Mouse (Mus musculus): ENCODE results near the gene Slc25a44. TPM values are rescaled to one million over a fixed set of nuclear protein-coding genes. Genes with fewer than 3 reads are reported as not detected.
A peak's percentile ranks its signal among the peaks of the same experiment; 100 is the strongest.
"Not testable (repeated sequence)": the region's sequence is repeated elsewhere in the genome, so short reads cannot be mapped to it uniquely, and the experiment has no call there.

Slc25a44 gene
- polyA plus RNA-seq, 1 experiment from 2014 or later, result 30.4 TPM

DNA sequence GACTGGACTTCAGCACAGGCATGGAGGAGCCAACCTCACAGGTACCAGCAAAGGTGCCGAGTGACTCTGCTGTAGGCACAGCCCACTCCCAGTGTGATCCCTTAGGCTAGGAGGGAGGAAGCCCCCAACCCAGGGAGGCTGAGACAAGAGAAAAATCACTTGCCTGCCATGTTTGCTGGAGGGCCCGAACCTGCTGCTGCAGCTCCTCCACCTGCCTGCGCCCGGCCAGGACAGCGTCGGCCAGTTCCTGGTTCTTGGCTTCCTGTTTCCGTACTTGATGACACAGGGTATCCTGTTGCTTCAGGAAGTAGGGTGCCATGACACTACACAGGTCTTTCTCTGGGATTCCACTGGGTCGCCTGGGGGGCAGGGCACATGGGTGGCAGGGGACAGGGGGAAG, 29.2 kb downstream of the Slc25a44 start:
- no peaks in the 10 kb centered on the region for H3K9me3 ChIP-seq (ENCODE audit: control insufficient read depth)
- WGBS, result 92% methylated on average over 8 of the region's 8 CpGs
- H3K36me3 ChIP-seq (ENCODE audit: control insufficient read depth, insufficient read depth), result peaks cover 28% of the 10 kb centered on the region
- no peak for ATAC-seq
- H3K9ac ChIP-seq (ENCODE audit: low read depth, low read length), result no peak overlapping the region
- TF ChIP-seq CTCF (IDR thresholded peaks at IDR 0.05; ENCODE audit: low read depth), result no peak
- H3K4me2 ChIP-seq (replicated peaks; ENCODE audit: low read depth), result no peak overlapping the region
- no peak overlapping the region for H3K4me3 ChIP-seq (ENCODE audit: low read depth, low read length)
- H3K27me3 ChIP-seq (replicated peaks; ENCODE audit: control insufficient read depth, insufficient read depth, low read length), result peaks cover 18% of the 10 kb centered on the region
- no peaks in the 10 kb centered on the region for H3K4me1 ChIP-seq (replicated peaks; ENCODE audit: control insufficient read depth, insufficient read depth, low read length)
- no peak overlapping the region for H3K27ac ChIP-seq (ENCODE audit: low read depth, low read length)

GRCm38 (mm10) chr3:88395288-88395687, 29.7 kb downstream of the Slc25a44 start:
- no peak for ATAC-seq
- H3K4me3 ChIP-seq (ENCODE audit: low read depth, low read length), result no peak overlapping the region
- WGBS, result 92% methylated on average over 6 of the region's 6 CpGs

GRCm38 (mm10) chr3:88393776-88394375, 31.1 kb downstream of the Slc25a44 start:
- Histone ChIP-seq H3K9ac (ENCODE audit: low read depth, low read length) (no peak overlapping the region), H3K4me3 (ENCODE audit: low read depth, low read length) (no peak overlapping the region), H3K36me3 (ENCODE audit: control insufficient read depth, insufficient read depth) (peaks cover 26% of the 10 kb centered on the region; the same call in 1 of the 2 replicates), H3K27ac (ENCODE audit: low read depth, low read length) (no peak overlapping the region), H3K4me2 (replicated peaks; ENCODE audit: low read depth) (no peak overlapping the region), H3K27me3 (replicated peaks; ENCODE audit: control insufficient read depth, insufficient read depth, low read length) (peaks cover 30% of the 10 kb centered on the region), H3K9me3 (ENCODE audit: control insufficient read depth) (peaks cover 4% of the 10 kb centered on the region; the same call in 1 of the 2 replicates), H3K4me1 (replicated peaks; ENCODE audit: control insufficient read depth, insufficient read depth, low read length) (no peaks in the 10 kb centered on the region)
- ATAC-seq, result no peak
- no peak for TF ChIP-seq CTCF (IDR thresholded peaks at IDR 0.05; ENCODE audit: low read depth)
- WGBS, result 87% methylated on average over 9 of the region's 9 CpGs

More at GRCm38 (mm10) chr3:88395288-88395687, 29.7 kb downstream of the Slc25a44 start:
- Histone ChIP-seq H3K27ac (ENCODE audit: low read depth, low read length) (no peak overlapping the region), H3K9ac (ENCODE audit: low read depth, low read length) (no peak overlapping the region), H3K36me3 (ENCODE audit: control insufficient read depth, insufficient read depth) (peaks cover 31% of the 10 kb centered on the region), H3K9me3 (ENCODE audit: control insufficient read depth) (peaks cover 2% of the 10 kb centered on the region; the same call in 1 of the 2 replicates), H3K27me3 (replicated peaks; ENCODE audit: control insufficient read depth, insufficient read depth, low read length) (peaks cover 20% of the 10 kb centered on the region), H3K4me2 (replicated peaks; ENCODE audit: low read depth) (no peak overlapping the region), H3K4me1 (replicated peaks; ENCODE audit: control insufficient read depth, insufficient read depth, low read length) (no peaks in the 10 kb centered on the region)
- TF ChIP-seq CTCF (IDR thresholded peaks at IDR 0.05; ENCODE audit: low read depth), result no peak

GRCm38 (mm10) chr3:88384364-88384763, 40.6 kb downstream of the Slc25a44 start, which contains the start of gene Bglap:
Bglap (minus strand) TSS chr3:88384464.
- 84% methylated on average over 5 of the region's 5 CpGs for WGBS
- Histone ChIP-seq H3K4me2 (replicated peaks; ENCODE audit: low read depth) (no peak within 1 kb of the TSS), H3K9ac (ENCODE audit: low read depth, low read length) (no peak within 1 kb of the TSS), H3K36me3 (ENCODE audit: control insufficient read depth, insufficient read depth) (no peaks in the 10 kb centered on the region), H3K27ac (ENCODE audit: low read depth, low read length) (no peak within 1 kb of the TSS), H3K4me1 (replicated peaks; ENCODE audit: control insufficient read depth, insufficient read depth, low read length) (no peaks in the 10 kb centered on the region), H3K4me3 (ENCODE audit: low read depth, low read length) (no peak within 1 kb of the TSS), H3K9me3 (ENCODE audit: control insufficient read depth) (no peaks in the 10 kb centered on the region), H3K27me3 (replicated peaks; ENCODE audit: control insufficient read depth, insufficient read depth, low read length) (peaks cover 14% of the 10 kb centered on the region; the same call in 1 of the 2 replicates)
- TF ChIP-seq CTCF (IDR thresholded peaks at IDR 0.05; ENCODE audit: low read depth), result no peak
- ATAC-seq, result no peak

DNA sequence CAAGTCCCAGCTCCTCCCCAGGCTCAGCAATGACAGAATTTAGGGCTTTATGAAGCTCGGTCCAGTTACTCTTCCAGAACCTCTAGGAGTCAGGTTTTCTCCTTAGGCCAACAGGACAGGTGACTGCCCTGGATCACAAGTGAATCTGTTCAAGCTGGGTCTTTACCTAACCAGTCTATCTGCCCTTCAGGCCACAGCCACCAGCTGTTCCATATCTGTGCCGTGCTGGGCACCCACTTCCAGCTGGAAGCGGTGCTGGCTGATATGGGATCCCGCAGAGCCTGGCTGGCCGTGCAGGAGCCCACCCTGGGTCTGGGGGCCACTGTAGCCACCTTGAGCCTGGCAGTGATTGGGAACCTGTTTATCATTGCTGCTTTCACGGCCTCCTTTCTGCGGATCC, 42.6 kb downstream of the Slc25a44 start:
- H3K27ac ChIP-seq (ENCODE audit: low read depth, low read length); H3K4me1 ChIP-seq (replicated peaks; ENCODE audit: control insufficient read depth, insufficient read depth, low read length); H3K36me3 ChIP-seq (ENCODE audit: control insufficient read depth, insufficient read depth); H3K27me3 ChIP-seq (replicated peaks; ENCODE audit: control insufficient read depth, insufficient read depth, low read length); H3K4me2 ChIP-seq (replicated peaks; ENCODE audit: low read depth); H3K9me3 ChIP-seq (ENCODE audit: control insufficient read depth); H3K9ac ChIP-seq (ENCODE audit: low read depth, low read length); ATAC-seq; H3K4me3 ChIP-seq (ENCODE audit: low read depth, low read length): not testable (repeated sequence)
- WGBS, result 36% methylated on average over 1 of the region's 7 CpGs

DNA sequence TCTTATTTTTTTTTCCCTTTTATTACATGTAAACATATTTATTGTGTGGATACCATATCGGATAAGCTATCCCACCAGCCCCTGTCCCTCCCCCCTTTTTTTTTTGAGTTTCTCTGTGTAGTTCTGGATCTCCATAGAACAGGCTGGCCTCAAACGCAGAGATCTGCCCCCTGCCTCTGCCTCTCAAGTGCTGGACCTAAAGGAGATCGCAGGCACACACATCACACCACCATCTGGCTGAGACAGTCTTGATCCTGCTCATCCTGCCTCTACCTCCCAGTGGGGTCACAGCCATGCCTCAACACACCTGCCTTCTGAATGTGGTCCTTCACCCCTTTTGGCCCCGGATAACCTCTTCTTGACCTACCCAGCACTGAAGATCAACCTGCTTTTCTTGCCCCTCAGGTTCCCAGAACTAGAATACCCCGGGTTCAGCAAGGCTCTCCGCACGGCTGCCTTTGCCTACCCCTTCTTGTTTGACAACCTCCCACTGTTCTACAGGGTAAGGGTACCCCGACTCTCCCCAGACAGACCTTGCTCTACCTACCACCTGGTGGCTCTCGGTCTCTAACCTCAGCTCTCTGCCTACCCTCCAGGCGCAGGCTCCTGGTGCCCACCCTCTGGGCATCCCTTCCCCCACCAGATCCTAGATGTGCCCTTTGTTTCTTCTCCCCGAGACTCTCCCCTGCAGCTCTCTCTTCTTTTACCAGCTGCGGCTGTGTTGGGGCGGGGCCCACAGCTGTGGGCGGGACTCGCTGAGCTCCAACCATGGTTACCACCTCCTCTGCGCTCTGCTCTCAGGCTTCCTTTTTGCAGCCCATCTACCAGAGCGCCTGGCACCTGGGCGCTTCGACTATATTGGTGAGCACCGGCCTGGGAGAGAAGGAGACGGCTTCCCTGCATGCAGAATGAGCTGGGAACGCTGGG, 43.3 kb downstream of the Slc25a44 start:
- not testable (repeated sequence) for H3K4me3 ChIP-seq (ENCODE audit: low read depth, low read length); H3K9me3 ChIP-seq (ENCODE audit: control insufficient read depth); H3K9ac ChIP-seq (ENCODE audit: low read depth, low read length); H3K4me1 ChIP-seq (replicated peaks; ENCODE audit: control insufficient read depth, insufficient read depth, low read length); H3K27ac ChIP-seq (ENCODE audit: low read depth, low read length); H3K36me3 ChIP-seq (ENCODE audit: control insufficient read depth, insufficient read depth); H3K27me3 ChIP-seq (replicated peaks; ENCODE audit: control insufficient read depth, insufficient read depth, low read length)
- peak; percentile 50; the same call in 1 of the 2 replicates for ATAC-seq
- H3K4me2 ChIP-seq (replicated peaks; ENCODE audit: low read depth), result peak overlapping the region; percentile 37; the same call in 1 of the 2 replicates
- 11% methylated on average over 18 of the region's 22 CpGs for WGBS

- H3K27ac ChIP-seq (ENCODE audit: low read depth, low read length); H3K9ac ChIP-seq (ENCODE audit: low read depth, low read length); H3K4me3 ChIP-seq (ENCODE audit: low read depth, low read length); ATAC-seq; H3K36me3 ChIP-seq (ENCODE audit: control insufficient read depth, insufficient read depth); H3K27me3 ChIP-seq (replicated peaks; ENCODE audit: control insufficient read depth, insufficient read depth, low read length); H3K4me2 ChIP-seq (replicated peaks; ENCODE audit: low read depth); H3K9me3 ChIP-seq (ENCODE audit: control insufficient read depth); H3K4me1 ChIP-seq (replicated peaks; ENCODE audit: control insufficient read depth, insufficient read depth, low read length): not testable (repeated sequence)
- WGBS, result 77% methylated on average over 4 of the region's 5 CpGs
Measured at GRCm38 (mm10) chr3:88378599-88378998, 46.3 kb downstream of the Slc25a44 start, which contains the start of gene Bglap2. Bglap2 (minus strand) TSS chr3:88378699.

- not testable (repeated sequence) for H3K36me3 ChIP-seq (ENCODE audit: control insufficient read depth, insufficient read depth); H3K27ac ChIP-seq (ENCODE audit: low read depth, low read length); H3K4me3 ChIP-seq (ENCODE audit: low read depth, low read length); H3K4me1 ChIP-seq (replicated peaks; ENCODE audit: control insufficient read depth, insufficient read depth, low read length); H3K9ac ChIP-seq (ENCODE audit: low read depth, low read length); H3K27me3 ChIP-seq (replicated peaks; ENCODE audit: control insufficient read depth, insufficient read depth, low read length); H3K9me3 ChIP-seq (ENCODE audit: control insufficient read depth)
- 42% methylated on average over 4 of the region's 7 CpGs for WGBS
- 0 out of 2 replicates have a peak, but pooled peaks have one; percentile 2 for ATAC-seq
- peak overlapping the region; percentile 44; the same call in 1 of the 2 replicates for H3K4me2 ChIP-seq (replicated peaks; ENCODE audit: low read depth)
Measured at GRCm38 (mm10) chr3:88376644-88377043, 48.3 kb downstream of the Slc25a44 start.

All from intestine, postnatal 0 days (tissue).